Mouse (Mus musculus) layer of hippocampus, postnatal 36 days (tissue): ENCODE results near the gene Anks1. TPM values are rescaled to one million over a fixed set of nuclear protein-coding genes. Genes with fewer than 3 reads are reported as not detected.
A peak's percentile ranks its signal among the peaks of the same experiment; 100 is the strongest.

Source experiments
- DNase-seq, 2 experiments: peaks; one replicate each; pipeline ENCODE4 v3.0.0; 2022
- total RNA-seq, 2 experiments: library from RNA; stranded (reverse); gene quantifications; 2 replicates each; pipeline ENCODE4 v1.2.3; 2021

Anks1 gene
- total RNA-seq, 2 experiments from 2014 or later = 39.9 to 40.4 TPM

- peak; percentile 69 to 76 for DNase-seq
Measured at GRCm38 (mm10) chr17:28022854-28023655, 113.9 kb downstream of the Anks1 start.

GRCm38 (mm10) chr17:28025541-28025961 is 116.4 kb downstream of the Anks1 start:
- no peak for DNase-seq

GRCm38 (mm10) chr17:28026111-28026872 is 117.2 kb downstream of the Anks1 start:
- no peak for DNase-seq

GRCm38 (mm10) chr17:28027197-28027596 is 118.1 kb downstream of the Anks1 start:
- no peak for DNase-seq

- DNase-seq = no peak
Measured at GRCm38 (mm10) chr17:28028236-28028635, 119.1 kb downstream of the Anks1 start.

- no peak for DNase-seq
Measured at GRCm38 (mm10) chr17:28029308-28029707, 120.2 kb downstream of the Anks1 start.

GRCm38 (mm10) chr17:28030446-28030845 is 121.3 kb downstream of the Anks1 start:
- no peak for DNase-seq

- no peak for DNase-seq
Measured at GRCm38 (mm10) chr17:28031281-28031941, 122.3 kb downstream of the Anks1 start.

GRCm38 (mm10) chr17:28032219-28032618 is 123.1 kb downstream of the Anks1 start:
- no peak for DNase-seq

- DNase-seq = no peak
Measured at GRCm38 (mm10) chr17:28033046-28033580, 124.0 kb downstream of the Anks1 start.

GRCm38 (mm10) chr17:28034986-28035385 is 125.9 kb downstream of the Anks1 start:
- DNase-seq = no peak

GRCm38 (mm10) chr17:28036813-28037756 is 128.0 kb downstream of the Anks1 start:
- peak; percentile 50 to 62 for DNase-seq

- DNase-seq = no peak
Measured at GRCm38 (mm10) chr17:28040620-28041019, 131.5 kb downstream of the Anks1 start.

- DNase-seq = no peak
Measured at GRCm38 (mm10) chr17:28041298-28041697, 132.2 kb downstream of the Anks1 start.

GRCm38 (mm10) chr17:28042299-28042771 is 133.2 kb downstream of the Anks1 start:
- DNase-seq = peak in 1 of 2 experiments; percentile 47

- no peak for DNase-seq
Measured at GRCm38 (mm10) chr17:28047017-28047416, 137.9 kb downstream of the Anks1 start.

GRCm38 (mm10) chr17:28047520-28047919 is 138.4 kb downstream of the Anks1 start:
- no peak for DNase-seq

- DNase-seq = no peak
Measured at GRCm38 (mm10) chr17:28048425-28048824, 139.3 kb downstream of the Anks1 start.

- no peak for DNase-seq
Measured at GRCm38 (mm10) chr17:28050210-28050609, 141.1 kb downstream of the Anks1 start.

GRCm38 (mm10) chr17:28052293-28052863 is 143.3 kb downstream of the Anks1 start:
- DNase-seq = no peak

GRCm38 (mm10) chr17:28058346-28058745 is 149.2 kb downstream of the Anks1 start:
- no peak for DNase-seq
